Mouse (Mus musculus) liver, embryonic 14.5 days (tissue): ENCODE data around the gene Trpv4. TPM values are rescaled to one million over a fixed set of nuclear protein-coding genes. Genes with fewer than 3 reads are reported as not detected.
A peak's percentile ranks its signal among the peaks of the same experiment; 100 is the strongest.

Source experiments
- ATAC-seq: fragments of 200-750 bp; cut with Nextera tagmentation; 2 replicates; pipeline ENCODE4 v1.8.0; 2017; ENCODE audit warnings: moderate number of reproducible peaks, mild to moderate bottlenecking, moderate library complexity; ENCODE audit not compliant: insufficient read depth
- DNase-seq, 3 experiments: peaks; one replicate each; pipeline ENCODE4 v3.0.0-alpha.2; 2012 to 2013; ENCODE audit warnings: low read depth in 3 of 3, low spot score in 3 of 3
- H3K27ac ChIP-seq: fragments of 300-500 bp; sonication (generic); 2 replicates; pipeline ENCODE4 v1.5.1; 2014; ENCODE audit warnings: moderate library complexity, mild to moderate bottlenecking, control low read depth, inconsistent platforms
- H3K27me3 ChIP-seq: fragments of 300-500 bp; sonication (generic); 2 replicates; pipeline ENCODE4 v1.6.1; 2014; ENCODE audit warnings: mild to moderate bottlenecking, low read length, moderate library complexity; ENCODE audit not compliant: control insufficient read depth, insufficient read depth
- H3K36me3 ChIP-seq: fragments of 300-500 bp; sonication (generic); replicated peaks from 2 replicates; pipeline ENCODE4 v1.6.1; 2014; ENCODE audit warnings: low read depth; ENCODE audit not compliant: control insufficient read depth, insufficient read depth
- H3K4me1 ChIP-seq, 2 experiments: fragments of 200-500 bp in 1 of 2; fragments of 300-500 bp in 1 of 2; sonication (generic) in 1 of 2; replicated peaks; 2 replicates each; pipeline ENCODE4 v1.6.1; 2012 to 2014; ENCODE audit warnings: antibody characterized with exemption in 1 of 2, inconsistent platforms in 1 of 2, low read length in 1 of 2; ENCODE audit not compliant: control insufficient read depth in 2 of 2, insufficient read depth in 2 of 2
- H3K4me2 ChIP-seq: fragments of 300-500 bp; sonication (generic); 2 replicates; pipeline ENCODE4 v1.6.1; 2014; ENCODE audit warnings: low read depth, mild to moderate bottlenecking, control low read depth, moderate library complexity
- H3K4me3 ChIP-seq, 2 experiments: fragments of 200-500 bp in 1 of 2; fragments of 300-500 bp in 1 of 2; sonication (generic) in 1 of 2; 2 replicates each; pipeline ENCODE4 v1.5.1; 2012 to 2014; ENCODE audit warnings: low read depth in 2 of 2, low read length in 2 of 2, mild to moderate bottlenecking in 2 of 2, control low read depth in 1 of 2, inconsistent platforms in 1 of 2, moderate library complexity in 1 of 2; ENCODE audit not compliant: insufficient read depth in 1 of 2
- H3K9ac ChIP-seq: fragments of 300-500 bp; sonication (generic); replicated peaks from 2 replicates; pipeline ENCODE4 v1.6.1; 2014; ENCODE audit warnings: mild to moderate bottlenecking, control low read depth, moderate library complexity
- H3K9me3 ChIP-seq: fragments of 300-500 bp; sonication (generic); 2 replicates; pipeline ENCODE4 v1.6.1; 2016; ENCODE audit warnings: low read length, mixed read lengths; ENCODE audit not compliant: control insufficient read depth
- CTCF ChIP-seq: IDR thresholded peaks from 2 replicates; pipeline ENCODE4 v1.5.1; 2016; ENCODE audit warnings: antibody characterized with exemption, low read depth, control low read depth
- EP300 ChIP-seq: IDR thresholded peaks from 2 replicates; pipeline ENCODE4 v1.6.1; 2016; ENCODE audit warnings: antibody characterized with exemption, low read depth
- WGBS: fragments of 180-500 bp; shearing (Covaris S2); extraction: QIAGEN DNeasy Blood & Tissue Kit; methylation state at CpG from one replicate; pipeline ENCODE4 v1.1.7; 2014; ENCODE audit not compliant: insufficient replicate concordance; 5-methylcytosine and 5-hydroxymethylcytosine counted together
- polyA plus RNA-seq, 2 experiments: library from polyadenylated mRNA; depleted of rRNA in 1 of 2; stranded (reverse) in 1 of 2; unstranded in 1 of 2; fragments of >200 nt; fragmentation: Nextera tagmentation in 1 of 2; extraction: Ambion mirVana in 1 of 2; gene quantifications; 2 replicates each; pipeline versions ENCODE4 v1.2.1 to v1.2.3; 2012 to 2014

Trpv4 gene
- polyA plus RNA-seq (2012; rRNA removed) = 0.16 and 0.22 TPM in 2 replicates
- polyA plus RNA-seq (2014; fragmentation: Nextera tagmentation; extraction: Ambion mirVana) = 0.14 and 0.15 TPM in 2 replicates

- TF ChIP-seq CTCF (no peak), EP300 (no peak)
- Histone ChIP-seq H3K9ac (no peak within 1 kb of the TSS), H3K4me3 (peak within 1 kb of the TSS; percentile 24 to 25; a peak in 3 of 4 replicates), H3K9me3 (no peaks in the 10 kb centered on the region), H3K36me3 (no peaks in the 10 kb centered on the region), H3K4me2 (peak within 1 kb of the TSS; percentile 44), H3K27me3 (peaks cover 29% of the 10 kb centered on the region), H3K4me1 (no peaks in the 10 kb centered on the region), H3K27ac (no peak within 1 kb of the TSS)
- ATAC-seq (no peak), DNase-seq (no peak)
- under 1% methylated on average over 38 of the region's 47 CpGs for WGBS
Observed at GRCm38 (mm10) chr5:114658255-114658654, at the start of gene Trpv4. Gene Trpv4 (minus strand): TSS chr5:114658421.

- DNase-seq = peak; percentile 89 to 90 (median 89)
- no peaks in the 10 kb centered on the region for H3K27me3 ChIP-seq
- no peaks in the 10 kb centered on the region; the same call in 1 of the 2 replicates for H3K36me3 ChIP-seq
- H3K4me2 ChIP-seq = peak within 1 kb of the TSS; percentile 93
- H3K4me1 ChIP-seq = peaks cover 7 to 15% of the 10 kb centered on the region in 2 experiments
- no peaks in the 10 kb centered on the region for H3K9me3 ChIP-seq
- H3K4me3 ChIP-seq = peak within 1 kb of the TSS; percentile 70 to 83
- peak within 1 kb of the TSS; percentile 75 for H3K9ac ChIP-seq
- H3K27ac ChIP-seq = no peak within 1 kb of the TSS
- 4% methylated on average over 49 of the region's 49 CpGs for WGBS
- TF ChIP-seq CTCF (peak; percentile 90), EP300 (no peak)
- peak; percentile 67 for ATAC-seq
Observed at GRCm38 (mm10) chr5:114707265-114708068, 49.2 kb upstream of the Trpv4 start, which contains the start of gene Tchp. Gene Tchp (plus strand): TSS chr5:114707760.

GRCm38 (mm10) chr5:114702403-114703392 lies 44.5 kb upstream of the Trpv4 start:
- ATAC-seq (peak; percentile 79), DNase-seq (peak in 1 of 3 experiments; percentile 47)
- Histone ChIP-seq H3K36me3 (no peaks in the 10 kb centered on the region), H3K9me3 (no peaks in the 10 kb centered on the region), H3K27me3 (no peaks in the 10 kb centered on the region), H3K27ac (no peak overlapping the region), H3K4me2 (0 out of 2 replicates have a peak overlapping the region, but pooled peaks have one; percentile 16), H3K4me1 (peaks cover 4 to 14% of the 10 kb centered on the region in 2 experiments), H3K4me3 (no peak overlapping the region), H3K9ac (no peak overlapping the region)
- 36% methylated on average over 14 of the region's 14 CpGs for WGBS
- TF ChIP-seq EP300 = 0 out of 2 replicates have a peak, but pooled peaks have one; percentile 30
- TF ChIP-seq CTCF = peak; percentile 85

GRCm38 (mm10) chr5:114699015-114699414 lies 40.8 kb upstream of the Trpv4 start:
- H3K4me2 ChIP-seq = no peak overlapping the region
- no peak for ATAC-seq
- no peak overlapping the region for H3K27ac ChIP-seq
- no peaks in the 10 kb centered on the region for H3K9me3 ChIP-seq
- no peak for DNase-seq
- H3K4me3 ChIP-seq = no peak overlapping the region
- WGBS = 28% methylated on average over 7 of the region's 7 CpGs
- H3K4me1 ChIP-seq = peaks cover 4 to 14% of the 10 kb centered on the region in 2 experiments
- H3K27me3 ChIP-seq = no peaks in the 10 kb centered on the region
- TF ChIP-seq CTCF (no peak), EP300 (no peak)
- no peak overlapping the region for H3K9ac ChIP-seq
- no peaks in the 10 kb centered on the region for H3K36me3 ChIP-seq
